Mouse (Mus musculus) T-helper 2 cell (primary cell): ENCODE data around the gene C1rl.
"Not testable (repeated sequence)": the region's sequence is repeated elsewhere in the genome, so short reads cannot be mapped to it uniquely, and the experiment has no call there.

Source experiments
- in situ Hi-C: fragments of 300-600 bp; cut with MboI, MseI; formaldehyde crosslinking; loops from one replicate; pipeline ENCODE4 v1.15.1; 2025; ENCODE audit warnings: high pct_unique_total_duplicates

The C1rl gene

GRCm38 (mm10) chr6:124472801-124473200 lies 20.1 kb upstream of the C1rl start:
- in situ Hi-C loops = no loop called here

GRCm38 (mm10) chr6:124474621-124475020 lies 18.3 kb upstream of the C1rl start:
- in situ Hi-C loops = no loop called here

- in situ Hi-C loops = not testable (repeated sequence)
These were observed 17.4 kb upstream of the C1rl start for GRCm38 (mm10) chr6:124475335-124476075.

GRCm38 (mm10) chr6:124476216-124476615 lies 16.7 kb upstream of the C1rl start:
- in situ Hi-C loops = no loop called here

GRCm38 (mm10) chr6:124476796-124477195 lies 16.1 kb upstream of the C1rl start:
- in situ Hi-C loops = no loop called here

GRCm38 (mm10) chr6:124477221-124477655 lies 15.7 kb upstream of the C1rl start:
- in situ Hi-C loops = no loop called here

GRCm38 (mm10) chr6:124477922-124478651 lies 14.8 kb upstream of the C1rl start:
- in situ Hi-C loops = no loop called here

GRCm38 (mm10) chr6:124478874-124479572 lies 13.9 kb upstream of the C1rl start:
- in situ Hi-C loops = no loop called here

GRCm38 (mm10) chr6:124479573-124479930 lies 13.4 kb upstream of the C1rl start:
- in situ Hi-C loops = no loop called here

- in situ Hi-C loops = no loop called here
These were observed 12.6 kb upstream of the C1rl start for GRCm38 (mm10) chr6:124480295-124480694.

- in situ Hi-C loops = no loop called here
These were observed 11.3 kb upstream of the C1rl start for GRCm38 (mm10) chr6:124481571-124481970.

- in situ Hi-C loops = not testable (repeated sequence)
These were observed 9.1 kb upstream of the C1rl start for GRCm38 (mm10) chr6:124483831-124484230.

GRCm38 (mm10) chr6:124484851-124485250 lies 8.1 kb upstream of the C1rl start:
- in situ Hi-C loops = no loop called here

GRCm38 (mm10) chr6:124485414-124486144 lies 7.3 kb upstream of the C1rl start:
- in situ Hi-C loops = no loop called here

- in situ Hi-C loops = no loop called here
These were observed 5.4 kb upstream of the C1rl start for GRCm38 (mm10) chr6:124487509-124487908.

GRCm38 (mm10) chr6:124488952-124489351 lies 4.0 kb upstream of the C1rl start:
- in situ Hi-C loops = no loop called here

GRCm38 (mm10) chr6:124491427-124491826 lies 1.5 kb upstream of the C1rl start:
- in situ Hi-C loops = no loop called here

GRCm38 (mm10) chr6:124493886-124494285 lies 973 bp downstream of the C1rl start:
- in situ Hi-C loops = no loop called here

GRCm38 (mm10) chr6:124496054-124496453 lies 3.1 kb downstream of the C1rl start:
- in situ Hi-C loops = no loop called here

- in situ Hi-C loops = no loop called here
These were observed 7.1 kb downstream of the C1rl start for GRCm38 (mm10) chr6:124499914-124500566.

GRCm38 (mm10) chr6:124501473-124501872 lies 8.6 kb downstream of the C1rl start:
- in situ Hi-C loops = no loop called here
